Mouse (Mus musculus) liver, postnatal 0 days (tissue): ENCODE data around the gene Gm10378. TPM values are rescaled to one million over a fixed set of nuclear protein-coding genes. Genes with fewer than 3 reads are reported as not detected.
"Not testable (repeated sequence)": the region's sequence is repeated elsewhere in the genome, so short reads cannot be mapped to it uniquely, and the experiment has no call there.

Experiments
- ATAC-seq: fragments of 200-750 bp; cut with Nextera tagmentation; 2 replicates; pipeline ENCODE4 v1.8.0; 2017; ENCODE audit warnings: mild to moderate bottlenecking, moderate library complexity
- DNase-seq: peaks from one replicate; pipeline ENCODE4 v3.0.0-alpha.2; 2016
- H3K27ac ChIP-seq: fragments of 300-500 bp; sonication (generic); 2 replicates; pipeline ENCODE4 v1.5.1; 2014; ENCODE audit warnings: antibody characterized with exemption, moderate library complexity, mild to moderate bottlenecking, low read depth
- H3K27me3 ChIP-seq: fragments of 300-500 bp; sonication (generic); 2 replicates; pipeline ENCODE4 v1.6.1; 2014; ENCODE audit warnings: low read length, control low read depth, mixed read lengths; ENCODE audit not compliant: insufficient read depth
- H3K36me3 ChIP-seq: fragments of 300-500 bp; sonication (generic); replicated peaks from 2 replicates; pipeline ENCODE4 v1.6.1; 2014; ENCODE audit warnings: mild to moderate bottlenecking, control low read depth, low read length, moderate library complexity, mixed read lengths; ENCODE audit not compliant: insufficient read depth
- H3K4me1 ChIP-seq: fragments of 300-500 bp; sonication (generic); 2 replicates; pipeline ENCODE4 v1.6.1; 2014; ENCODE audit warnings: antibody characterized with exemption, mild to moderate bottlenecking, control low read depth; ENCODE audit not compliant: insufficient read depth
- H3K4me2 ChIP-seq: fragments of 300-500 bp; sonication (generic); 2 replicates; pipeline ENCODE4 v1.6.1; 2014; ENCODE audit warnings: low read depth, mild to moderate bottlenecking, low read length, moderate library complexity, mixed read lengths
- H3K4me3 ChIP-seq: fragments of 300-500 bp; sonication (generic); 2 replicates; pipeline ENCODE4 v1.5.1; 2014; ENCODE audit warnings: low read depth, low read length
- H3K9ac ChIP-seq: fragments of 300-500 bp; sonication (generic); replicated peaks from 2 replicates; pipeline ENCODE4 v1.6.1; 2014; ENCODE audit warnings: mild to moderate bottlenecking, moderate library complexity
- H3K9me3 ChIP-seq: fragments of 300-500 bp; sonication (generic); 2 replicates; pipeline ENCODE4 v1.6.1; 2016; ENCODE audit warnings: mild to moderate bottlenecking, control low read depth, low read length, mixed read lengths
- WGBS: fragments of 180-500 bp; shearing (Covaris S2); extraction: QIAGEN DNeasy Blood & Tissue Kit; methylation state at CpG from one replicate; pipeline ENCODE4 v1.1.7; 2014; ENCODE audit not compliant: insufficient replicate concordance; 5-methylcytosine and 5-hydroxymethylcytosine counted together
- microRNA-seq: library from miRNA; unstranded; fragments of <30 nt; microRNA quantifications from one replicate; pipeline ENCODE4, GENCODE M21; 2016
- polyA plus RNA-seq: library from polyadenylated mRNA; unstranded; fragments of >200 nt; fragmentation: Nextera tagmentation; extraction: Ambion mirVana; gene quantifications from 2 replicates; pipeline ENCODE4 v1.2.1, GENCODE M21; 2015

Gm10378 gene
- not detected in 2 replicates for polyA plus RNA-seq

DNA sequence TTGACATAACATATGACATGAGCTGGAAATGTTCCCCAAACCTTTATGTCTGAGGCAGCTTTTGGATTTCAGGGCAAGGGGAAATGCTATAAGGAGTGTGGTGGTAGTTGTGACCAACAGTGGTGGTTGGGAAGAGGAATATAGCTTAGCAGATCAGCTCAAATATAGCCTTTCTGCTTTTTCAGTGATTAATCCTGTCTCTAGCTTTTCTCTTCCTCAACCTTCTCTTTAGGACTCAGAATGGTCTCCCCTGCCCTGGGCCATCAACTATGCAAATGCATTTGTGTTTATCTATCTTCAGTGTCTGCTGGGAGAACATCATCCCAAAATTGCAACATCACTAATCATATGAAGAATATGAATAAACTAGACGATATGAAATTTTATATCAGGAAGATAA lies at the start of gene Gm10378:
Gm10378 (plus strand) TSS at position 301 of the 400 bp plus-strand sequence.
- DNase-seq, H3K36me3 ChIP-seq, H3K9me3 ChIP-seq, H3K27me3 ChIP-seq, H3K4me3 ChIP-seq, H3K27ac ChIP-seq, H3K4me2 ChIP-seq, ATAC-seq, H3K4me1 ChIP-seq, H3K9ac ChIP-seq: not testable (repeated sequence)
- WGBS, result no CpG with 5 or more reads among the region's 1 CpGs

GRCm38 (mm10) chr14:42641817-42642216 lies 13.9 kb upstream of the Gm10378 start, which contains the start of gene Gm3633:
Gm3633 (minus strand) TSS chr14:42641917.
- no CpG with 5 or more reads among the region's 2 CpGs for WGBS

More at GRCm38 (mm10) chr14:42641817-42642216, 13.9 kb upstream of the Gm10378 start, which contains the start of gene Gm3633:
- not testable (repeated sequence) for H3K9ac ChIP-seq, H3K36me3 ChIP-seq, H3K9me3 ChIP-seq, H3K27ac ChIP-seq, DNase-seq, H3K4me3 ChIP-seq, H3K4me1 ChIP-seq, H3K4me2 ChIP-seq, H3K27me3 ChIP-seq, ATAC-seq

Small RNAs within 50 kb of the gene (microRNA-seq; reads per million reads assigned to microRNA genes)
- gene Gm23620, result not detected
- gene Gm25228, result not detected

Other genes starting within 250 kb of the Gm10378 start
- gene Gm8005, start 216.3 kb upstream of the Gm10378 start, polyA plus RNA-seq, result not detected in 2 replicates
- not detected in 2 replicates for gene Gm8011, start 192.1 kb upstream of the Gm10378 start, polyA plus RNA-seq
- not detected in 2 replicates for gene Gm8020, start 153.6 kb upstream of the Gm10378 start, polyA plus RNA-seq
- gene Gm8024, start 131.7 kb upstream of the Gm10378 start, polyA plus RNA-seq, result not detected in 2 replicates
- not detected in 2 replicates for gene Gm17124, start 56.1 kb upstream of the Gm10378 start, polyA plus RNA-seq
- not detected in 2 replicates for gene Gm3633, start 14.0 kb upstream of the Gm10378 start, polyA plus RNA-seq
- gene Gm3015, start 112.9 kb downstream of the Gm10378 start, polyA plus RNA-seq, result not detected in 2 replicates
- not detected in 2 replicates for gene Gm10377, start 142.0 kb downstream of the Gm10378 start, polyA plus RNA-seq
- not detected in 2 replicates for gene Gm21977, start 197.5 kb downstream of the Gm10378 start, polyA plus RNA-seq